Mouse (Mus musculus): ENCODE measurements around the gene Dcun1d1.

DNA sequence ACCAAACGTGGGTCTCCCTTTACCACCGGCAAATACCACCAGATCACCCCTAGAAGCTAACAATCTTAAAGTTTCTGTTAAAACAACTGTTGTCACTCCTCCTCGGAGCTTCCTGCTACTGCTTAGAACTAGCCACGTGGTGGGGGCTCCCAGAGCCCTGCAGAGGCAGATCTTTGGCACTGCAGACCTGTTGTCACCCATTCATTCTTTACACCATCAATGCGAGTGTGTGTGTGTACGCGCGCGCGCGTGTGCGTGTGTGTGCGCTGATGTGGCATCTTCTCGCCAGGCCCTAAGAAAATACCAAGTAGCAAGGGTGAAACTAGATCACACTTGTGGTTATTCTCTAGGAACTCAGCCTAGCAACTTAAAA, 3.9 kb downstream of the Dcun1d1 start:
- TF ChIP-seq POLR2A (IDR thresholded peaks at IDR 0.05; ENCODE audit: insufficient read depth, low read depth, low read length), result no peak
- TF ChIP-seq CTCF (IDR thresholded peaks at IDR 0.05), result no peak
- TF ChIP-seq EP300 (IDR thresholded peaks at IDR 0.05; ENCODE audit: insufficient read depth, low read depth, low read length), result no peak

Measured in heart, adult 2 months (tissue).